Mouse (Mus musculus): ENCODE measurements around the gene Cdc42. TPM values are rescaled to one million over a fixed set of nuclear protein-coding genes. Genes with fewer than 3 reads are reported as not detected.

Gene Cdc42
- polyA plus RNA-seq, 1 experiment from 2014 or later: 749 TPM

GRCm38 (mm10) chr4:137367275-137368088, 10.0 kb upstream of the Cdc42 start:
- no peak for ATAC-seq
- Histone ChIP-seq H3K27me3 (no peaks in the 10 kb centered on the region; the same call in 1 of the 2 replicates), H3K9ac (replicated peaks) (no peak overlapping the region), H3K27ac (no peak overlapping the region), H3K4me2 (replicated peaks) (no peak overlapping the region), H3K4me3 (replicated peaks) (no peak overlapping the region), H3K36me3 (no peaks in the 10 kb centered on the region), H3K9me3 (no peaks in the 10 kb centered on the region), H3K4me1 (replicated peaks) (peaks cover 10% of the 10 kb centered on the region)
- 50% methylated on average over 5 of the region's 5 CpGs for WGBS

DNA sequence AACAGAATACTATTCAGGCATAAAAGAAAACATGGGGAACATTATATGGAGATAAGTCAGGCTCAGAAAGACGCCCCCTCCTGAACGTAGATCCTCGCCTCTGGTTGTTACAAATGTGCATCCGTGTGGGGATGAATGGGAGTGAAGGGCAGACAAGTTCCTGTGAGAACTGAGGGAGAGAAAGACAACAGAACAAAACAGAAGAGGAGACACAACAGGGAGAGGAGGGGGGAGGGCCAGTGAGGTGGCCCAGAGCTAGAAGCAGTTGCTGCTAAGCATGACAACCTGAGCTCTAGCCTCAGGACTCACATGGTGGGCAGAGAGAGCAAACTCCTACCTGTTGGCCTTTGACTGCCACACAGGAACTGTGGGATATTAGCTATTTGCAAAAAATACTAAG, 8.6 kb upstream of the Cdc42 start:
- H3K27me3 ChIP-seq: no peaks in the 10 kb centered on the region; the same call in 1 of the 2 replicates
- no peak overlapping the region for H3K27ac ChIP-seq
- no peak overlapping the region for H3K4me2 ChIP-seq (replicated peaks)
- H3K9me3 ChIP-seq: no peaks in the 10 kb centered on the region
- no peaks in the 10 kb centered on the region for H3K36me3 ChIP-seq
- peaks cover 10% of the 10 kb centered on the region for H3K4me1 ChIP-seq (replicated peaks)
- 83% methylated on average over 4 of the region's 4 CpGs for WGBS
- no peak for ATAC-seq
- no peak overlapping the region for H3K9ac ChIP-seq (replicated peaks)
- no peak overlapping the region for H3K4me3 ChIP-seq (replicated peaks)

- Histone ChIP-seq H3K27ac (no peak overlapping the region), H3K27me3 (no peaks in the 10 kb centered on the region; the same call in 1 of the 2 replicates), H3K4me2 (replicated peaks) (no peak overlapping the region), H3K4me1 (replicated peaks) (peaks cover 8% of the 10 kb centered on the region), H3K4me3 (replicated peaks) (no peak overlapping the region), H3K9me3 (no peaks in the 10 kb centered on the region), H3K9ac (replicated peaks) (no peak overlapping the region), H3K36me3 (no peaks in the 10 kb centered on the region)
- 86% methylated on average over 19 of the region's 19 CpGs for WGBS
- no peak for ATAC-seq
Measured at GRCm38 (mm10) chr4:137365356-137366062, 8.0 kb upstream of the Cdc42 start.

DNA sequence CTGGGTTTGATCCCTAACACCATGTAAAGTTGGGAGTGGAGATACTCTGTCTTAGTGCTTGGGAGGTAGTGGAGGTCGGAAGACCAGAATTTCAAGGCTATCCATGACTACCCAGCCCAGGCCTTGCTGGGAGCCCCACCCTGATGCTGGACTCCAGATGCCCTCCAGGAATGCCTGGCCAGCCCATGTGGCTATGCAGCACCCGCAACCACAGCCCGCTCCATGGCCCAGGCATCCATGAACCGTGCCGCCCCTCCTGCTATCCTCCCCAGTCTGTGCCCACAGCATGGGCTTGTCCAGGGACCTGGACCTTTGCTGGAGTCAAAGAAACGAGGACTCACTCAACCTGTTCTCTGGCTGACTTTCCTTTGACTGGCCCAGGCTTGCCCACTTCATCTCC, 7.3 kb upstream of the Cdc42 start:
- Histone ChIP-seq H3K9me3 (no peaks in the 10 kb centered on the region), H3K4me3 (replicated peaks) (no peak overlapping the region), H3K9ac (replicated peaks) (no peak overlapping the region), H3K36me3 (no peaks in the 10 kb centered on the region), H3K4me2 (replicated peaks) (no peak overlapping the region), H3K27me3 (no peaks in the 10 kb centered on the region; the same call in 1 of the 2 replicates), H3K4me1 (replicated peaks) (peaks cover 1% of the 10 kb centered on the region), H3K27ac (no peak overlapping the region)
- no peak for ATAC-seq
- 94% methylated on average over 6 of the region's 6 CpGs for WGBS

DNA sequence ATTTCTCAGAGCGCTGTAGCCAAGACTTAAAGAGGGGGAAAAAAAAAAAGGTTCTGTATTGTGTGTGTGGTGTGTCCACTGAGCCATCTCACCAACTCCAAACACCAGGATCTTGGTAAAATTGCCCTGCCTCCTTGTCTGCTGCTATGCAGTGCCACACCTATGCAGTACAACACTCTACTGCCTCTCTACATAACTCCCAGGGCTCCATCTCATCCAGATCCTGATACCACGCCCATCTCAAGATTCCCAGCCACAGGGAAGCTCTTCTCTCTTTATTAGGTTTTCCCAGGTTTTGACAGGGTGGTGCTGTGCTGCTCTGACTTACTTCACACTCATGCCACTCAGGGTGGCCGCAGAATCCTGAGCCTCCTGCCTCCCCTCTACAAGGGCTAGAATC, 3.5 kb upstream of the Cdc42 start:
- no peaks in the 10 kb centered on the region for H3K9me3 ChIP-seq
- H3K27me3 ChIP-seq: no peaks in the 10 kb centered on the region
- H3K9ac ChIP-seq (replicated peaks): no peak overlapping the region
- H3K4me1 ChIP-seq (replicated peaks): peaks cover 5% of the 10 kb centered on the region
- H3K4me3 ChIP-seq (replicated peaks): no peak overlapping the region
- no peak for ATAC-seq
- 59% methylated on average over 3 of the region's 3 CpGs for WGBS
- H3K4me2 ChIP-seq (replicated peaks): no peak overlapping the region
- H3K36me3 ChIP-seq: no peaks in the 10 kb centered on the region
- H3K27ac ChIP-seq: no peak overlapping the region

GRCm38 (mm10) chr4:137358291-137359002, 927 bp upstream of the Cdc42 start:
- Histone ChIP-seq H3K27ac (no peak overlapping the region), H3K9ac (replicated peaks) (no peak overlapping the region), H3K27me3 (no peaks in the 10 kb centered on the region), H3K4me3 (replicated peaks) (no peak overlapping the region), H3K36me3 (no peaks in the 10 kb centered on the region), H3K4me2 (replicated peaks) (peak overlapping the region; percentile 76), H3K4me1 (replicated peaks) (peaks cover 29% of the 10 kb centered on the region), H3K9me3 (no peaks in the 10 kb centered on the region)
- WGBS: 59% methylated on average over 14 of the region's 14 CpGs
- ATAC-seq: no peak

- H3K4me2 ChIP-seq (replicated peaks): peak overlapping the region; percentile 76
- H3K27me3 ChIP-seq: no peaks in the 10 kb centered on the region
- H3K4me1 ChIP-seq (replicated peaks): peaks cover 37% of the 10 kb centered on the region
- 0% methylated on average over 59 of the region's 90 CpGs for WGBS
- ATAC-seq: peak; percentile 83
- H3K9ac ChIP-seq (replicated peaks): peak overlapping the region; percentile 98
- peak overlapping the region; percentile 97 for H3K4me3 ChIP-seq (replicated peaks)
- no peaks in the 10 kb centered on the region for H3K9me3 ChIP-seq
- H3K27ac ChIP-seq: peak overlapping the region; percentile 98
- H3K36me3 ChIP-seq: no peaks in the 10 kb centered on the region
Measured at GRCm38 (mm10) chr4:137356674-137357510, 628 bp downstream of the Cdc42 start.

- no peak overlapping the region for H3K4me3 ChIP-seq (replicated peaks)
- peaks cover 29% of the 10 kb centered on the region for H3K4me1 ChIP-seq (replicated peaks)
- H3K4me2 ChIP-seq (replicated peaks): no peak overlapping the region
- no peaks in the 10 kb centered on the region for H3K27me3 ChIP-seq
- H3K9ac ChIP-seq (replicated peaks): no peak overlapping the region
- H3K9me3 ChIP-seq: no peaks in the 10 kb centered on the region
- no peaks in the 10 kb centered on the region for H3K36me3 ChIP-seq
- H3K27ac ChIP-seq: no peak overlapping the region
- ATAC-seq: no peak
Measured at GRCm38 (mm10) chr4:137350627-137351026, 6.9 kb downstream of the Cdc42 start.

DNA sequence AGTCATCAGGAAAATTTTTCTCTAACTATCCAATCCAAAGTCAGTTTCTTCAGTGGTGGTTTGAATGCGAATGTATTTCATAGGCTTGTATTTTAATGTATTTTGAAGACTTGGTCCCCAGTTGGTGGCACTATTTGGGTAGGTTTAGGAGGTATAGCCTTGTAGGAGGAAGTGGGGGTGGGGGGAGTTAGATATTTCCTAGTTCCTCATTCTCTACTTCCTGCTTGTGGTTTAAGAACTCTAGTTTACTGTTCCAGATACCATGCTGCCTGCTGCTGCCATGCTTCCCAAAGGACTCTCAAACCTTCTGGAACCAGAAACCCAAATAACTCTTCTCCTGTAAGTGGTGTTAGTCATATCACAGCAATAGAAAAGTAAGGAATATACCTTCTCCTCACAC, 11.7 kb downstream of the Cdc42 start:
- no peaks in the 10 kb centered on the region for H3K27me3 ChIP-seq
- no peaks in the 10 kb centered on the region; the same call in 1 of the 2 replicates for H3K4me1 ChIP-seq (replicated peaks)
- no peak overlapping the region for H3K4me3 ChIP-seq (replicated peaks)
- no peaks in the 10 kb centered on the region for H3K9me3 ChIP-seq
- no peak overlapping the region for H3K4me2 ChIP-seq (replicated peaks)
- H3K36me3 ChIP-seq: no peaks in the 10 kb centered on the region
- WGBS: 82% methylated on average over 1 of the region's 1 CpGs
- H3K27ac ChIP-seq: no peak overlapping the region
- no peak for ATAC-seq
- H3K9ac ChIP-seq (replicated peaks): no peak overlapping the region

- Histone ChIP-seq H3K27ac (no peak overlapping the region), H3K9ac (replicated peaks) (no peak overlapping the region), H3K27me3 (no peaks in the 10 kb centered on the region), H3K4me3 (replicated peaks) (no peak overlapping the region), H3K4me1 (replicated peaks) (no peaks in the 10 kb centered on the region; the same call in 1 of the 2 replicates), H3K9me3 (no peaks in the 10 kb centered on the region), H3K4me2 (replicated peaks) (no peak overlapping the region), H3K36me3 (no peaks in the 10 kb centered on the region)
- ATAC-seq: no peak
- WGBS: 82% methylated on average over 2 of the region's 2 CpGs
Measured at GRCm38 (mm10) chr4:137345112-137345511, 12.4 kb downstream of the Cdc42 start.

- Histone ChIP-seq H3K27ac (no peak overlapping the region), H3K27me3 (no peaks in the 10 kb centered on the region), H3K36me3 (no peaks in the 10 kb centered on the region), H3K9me3 (no peaks in the 10 kb centered on the region), H3K4me3 (replicated peaks) (no peak overlapping the region), H3K4me2 (replicated peaks) (no peak overlapping the region), H3K4me1 (replicated peaks) (peaks cover 6% of the 10 kb centered on the region; the same call in 1 of the 2 replicates), H3K9ac (replicated peaks) (no peak overlapping the region)
- ATAC-seq: no peak
- 100% methylated on average over 1 of the region's 1 CpGs for WGBS
Measured at GRCm38 (mm10) chr4:137342816-137343215, 14.7 kb downstream of the Cdc42 start.

All from midbrain, embryonic 13.5 days (tissue).